Mouse (Mus musculus) MEL (cell line): ENCODE results near the gene Col4a6. TPM values are rescaled to one million over a fixed set of nuclear protein-coding genes. Genes with fewer than 3 reads are reported as not detected.

Experiments
- DNase-seq: peaks from one replicate; pipeline ENCODE4 v3.0.0; 2011; ENCODE audit warnings: low read depth, low spot score
- H3K27ac ChIP-seq: 2 replicates; pipeline ENCODE4 v1.5.1; 2012; ENCODE audit warnings: low read depth, mild to moderate bottlenecking, control low read depth, low read length, moderate library complexity; ENCODE audit not compliant: control insufficient read depth
- H3K27me3 ChIP-seq, 2 experiments: fragments of 150-350 bp in 1 of 2; sonication (generic) in 1 of 2; 2 replicates each; pipeline ENCODE4 v1.6.1; 2012; ENCODE audit warnings: low read length in 2 of 2, mild to moderate bottlenecking in 2 of 2, improper control_type of control experiment in 1 of 2, moderate library complexity in 1 of 2; ENCODE audit not compliant: insufficient read depth in 2 of 2, control insufficient read depth in 1 of 2
- H3K36me3 ChIP-seq, 2 experiments: 2 replicates each; pipeline ENCODE4 v1.6.1; 2012 to 2014; ENCODE audit warnings: low read length in 2 of 2, improper control_type of control experiment in 1 of 2, inconsistent platforms in 1 of 2, mild to moderate bottlenecking in 1 of 2; ENCODE audit not compliant: insufficient read depth in 2 of 2, control insufficient read depth in 1 of 2
- H3K4me1 ChIP-seq, 2 experiments: fragments of 150-350 bp in 1 of 2; sonication (generic) in 1 of 2; 2 replicates each; pipeline ENCODE4 v1.6.1; 2012; ENCODE audit warnings: low read length in 2 of 2, improper control_type of control experiment in 1 of 2, mild to moderate bottlenecking in 1 of 2; ENCODE audit not compliant: insufficient read depth in 2 of 2, control insufficient read depth in 1 of 2
- H3K4me3 ChIP-seq, 2 experiments: fragments of 150-350 bp in 1 of 2; sonication (generic) in 1 of 2; 2 replicates each; pipeline ENCODE4 v1.5.1; 2012; ENCODE audit warnings: low read depth in 2 of 2, low read length in 2 of 2, mild to moderate bottlenecking in 2 of 2, moderate library complexity in 2 of 2, control low read depth in 1 of 2, improper control_type of control experiment in 1 of 2; ENCODE audit not compliant: control insufficient read depth in 1 of 2, insufficient read depth in 1 of 2
- H3K79me2 ChIP-seq: 2 replicates; pipeline ENCODE4 v1.6.1; 2012; ENCODE audit warnings: mild to moderate bottlenecking, low read length, moderate library complexity; ENCODE audit not compliant: control insufficient read depth, poor library complexity, insufficient read depth
- H3K9ac ChIP-seq: 2 replicates; pipeline ENCODE4 v1.6.1; 2012; ENCODE audit warnings: low read depth, mild to moderate bottlenecking, control low read depth, low read length, moderate library complexity; ENCODE audit not compliant: control insufficient read depth, poor library complexity, severe bottlenecking
- H3K9me3 ChIP-seq: fragments of 150-350 bp; sonication (generic); replicated peaks from 2 replicates; pipeline ENCODE4 v1.6.1; 2012; ENCODE audit warnings: mild to moderate bottlenecking, low read length, improper control_type of control experiment, moderate library complexity; ENCODE audit not compliant: insufficient read depth
- BHLHE40 ChIP-seq: IDR thresholded peaks from 2 replicates; pipeline ENCODE4 v1.6.1; 2012; ENCODE audit warnings: low read depth, mild to moderate bottlenecking, inconsistent platforms, low read length, improper control_type of control experiment, borderline replicate concordance
- CHD1 ChIP-seq: IDR thresholded peaks from 2 replicates; pipeline ENCODE4 v1.6.1; 2012; ENCODE audit warnings: low read depth, mild to moderate bottlenecking, inconsistent platforms, low read length, improper control_type of control experiment
- CHD2 ChIP-seq: IDR thresholded peaks from 2 replicates; pipeline ENCODE4 v1.6.1; 2011; ENCODE audit warnings: low read length, improper control_type of control experiment
- EP300 ChIP-seq, 2 experiments: IDR thresholded peaks; 2 replicates each; pipeline ENCODE4 v1.6.1; 2011; ENCODE audit warnings: improper control_type of control experiment in 2 of 2, low read length in 2 of 2, low read depth in 1 of 2, mild to moderate bottlenecking in 1 of 2
- ETS1 ChIP-seq: IDR thresholded peaks from 2 replicates; pipeline ENCODE4 v1.6.1; 2012; ENCODE audit warnings: low read depth, mild to moderate bottlenecking, inconsistent platforms, low read length, improper control_type of control experiment, moderate library complexity
- GABPA ChIP-seq: IDR thresholded peaks from 2 replicates; pipeline ENCODE4 v1.6.1; 2012; ENCODE audit warnings: low read depth, mild to moderate bottlenecking, inconsistent platforms, low read length, improper control_type of control experiment, moderate library complexity
- HCFC1 ChIP-seq: IDR thresholded peaks from 2 replicates; pipeline ENCODE4 v1.6.1; 2012; ENCODE audit warnings: low read depth, mild to moderate bottlenecking, inconsistent platforms, low read length, improper control_type of control experiment, moderate library complexity
- JUND ChIP-seq: IDR thresholded peaks from 2 replicates; pipeline ENCODE4 v1.6.1; 2011; ENCODE audit warnings: low read depth, mild to moderate bottlenecking, improper control_type of control experiment, low read length
- KAT2A ChIP-seq: conservative IDR thresholded peaks from 2 replicates; pipeline ENCODE4 v1.6.1; 2012; ENCODE audit warnings: low read depth, low read length, improper control_type of control experiment, inconsistent platforms
- MAFK ChIP-seq: IDR thresholded peaks from 2 replicates; pipeline ENCODE4 v1.6.1; 2011; ENCODE audit warnings: low read depth, mild to moderate bottlenecking, low read length, improper control_type of control experiment, borderline replicate concordance
- MAX ChIP-seq: IDR thresholded peaks from 2 replicates; pipeline ENCODE4 v1.6.1; 2011; ENCODE audit warnings: low read length, improper control_type of control experiment
- MAZ ChIP-seq: IDR thresholded peaks from 2 replicates; pipeline ENCODE4 v1.6.1; 2012; ENCODE audit warnings: low read depth, mild to moderate bottlenecking, inconsistent platforms, low read length, improper control_type of control experiment
- MEF2A ChIP-seq: IDR thresholded peaks from 2 replicates; pipeline ENCODE4 v1.6.1; 2014; ENCODE audit warnings: low read depth, mild to moderate bottlenecking, inconsistent platforms, low read length, improper control_type of control experiment; ENCODE audit not compliant: poor library complexity, insufficient replicate concordance, severe bottlenecking; ENCODE audit errors: extremely low read depth
- MXI1 ChIP-seq: IDR thresholded peaks from 2 replicates; pipeline ENCODE4 v1.6.1; 2011; ENCODE audit warnings: mild to moderate bottlenecking, low read depth, low read length, improper control_type of control experiment
- NELFE ChIP-seq: IDR thresholded peaks from 2 replicates; pipeline ENCODE4 v1.6.1; 2011; ENCODE audit warnings: low read depth, low read length, improper control_type of control experiment
- NRF1 ChIP-seq: IDR thresholded peaks from 2 replicates; pipeline ENCODE4 v1.6.1; 2014; ENCODE audit warnings: low read depth, mild to moderate bottlenecking, inconsistent platforms, low read length, improper control_type of control experiment, moderate library complexity; ENCODE audit not compliant: poor library complexity, insufficient read depth, severe bottlenecking
- POLR2A ChIP-seq, 2 experiments: IDR thresholded peaks; 2 replicates each; pipeline ENCODE4 v1.6.1; 2011 to 2012; ENCODE audit warnings: low read length in 2 of 2, mild to moderate bottlenecking in 2 of 2, control low read depth in 1 of 2, improper control_type of control experiment in 1 of 2, low read depth in 1 of 2, moderate library complexity in 1 of 2; ENCODE audit not compliant: control insufficient read depth in 1 of 2, insufficient read depth in 1 of 2, poor library complexity in 1 of 2
- POLR2AphosphoS5 ChIP-seq: IDR thresholded peaks from 2 replicates; pipeline ENCODE4 v1.6.1; 2012; ENCODE audit warnings: low read depth, borderline replicate concordance, mild to moderate bottlenecking, inconsistent platforms, low read length, moderate library complexity, mixed read lengths
- SIN3A ChIP-seq: IDR thresholded peaks from 2 replicates; pipeline ENCODE4 v1.6.1; 2012; ENCODE audit warnings: low read length, improper control_type of control experiment, inconsistent platforms
- SMC3 ChIP-seq: IDR thresholded peaks from 2 replicates; pipeline ENCODE4 v1.6.1; 2011; ENCODE audit warnings: low read depth, low read length, improper control_type of control experiment
- TAL1 ChIP-seq: IDR thresholded peaks from 2 replicates; pipeline ENCODE4 v1.6.1; 2012; ENCODE audit warnings: mild to moderate bottlenecking, inconsistent platforms, low read length, moderate library complexity, mixed read lengths
- UBTF ChIP-seq: IDR thresholded peaks from 2 replicates; pipeline ENCODE4 v1.6.1; 2012; ENCODE audit warnings: low read depth, mild to moderate bottlenecking, inconsistent platforms, low read length, improper control_type of control experiment, moderate library complexity, borderline replicate concordance; ENCODE audit not compliant: insufficient read depth
- ZC3H11A ChIP-seq: IDR thresholded peaks from 2 replicates; pipeline ENCODE4 v1.6.1; 2012; ENCODE audit warnings: low read depth, mild to moderate bottlenecking, inconsistent platforms, low read length, improper control_type of control experiment
- ZKSCAN1 ChIP-seq: IDR thresholded peaks from 2 replicates; pipeline ENCODE4 v1.6.1; 2012; ENCODE audit warnings: low read depth, mild to moderate bottlenecking, inconsistent platforms, low read length, improper control_type of control experiment, moderate library complexity
- ZMIZ1 ChIP-seq: IDR thresholded peaks from 2 replicates; pipeline ENCODE4 v1.6.1; 2012; ENCODE audit warnings: low read depth, mild to moderate bottlenecking, inconsistent platforms, low read length, improper control_type of control experiment, moderate library complexity
- polyA plus RNA-seq, 2 experiments: library from polyadenylated mRNA; stranded (reverse) in 1 of 2; unstranded in 1 of 2; fragments of >175 nt in 1 of 2; fragments of >200 nt in 1 of 2; gene quantifications; 2 replicates each; pipeline versions ENCODE4 v1.2.1 to v1.2.4; 2012; ENCODE audit warnings: low replicate concordance in 2 of 2, low read depth in 1 of 2; ENCODE audit not compliant: insufficient read length in 2 of 2, insufficient read depth in 1 of 2, missing spikeins in 1 of 2
- total RNA-seq: library from RNA; depleted of rRNA; stranded (reverse); fragments of 300-350 nt; gene quantifications from 2 replicates; pipeline ENCODE4 v1.2.3, GENCODE M21; 2012

Col4a6 gene
- total and polyA plus RNA-seq, 3 experiments, result not detected

DNA sequence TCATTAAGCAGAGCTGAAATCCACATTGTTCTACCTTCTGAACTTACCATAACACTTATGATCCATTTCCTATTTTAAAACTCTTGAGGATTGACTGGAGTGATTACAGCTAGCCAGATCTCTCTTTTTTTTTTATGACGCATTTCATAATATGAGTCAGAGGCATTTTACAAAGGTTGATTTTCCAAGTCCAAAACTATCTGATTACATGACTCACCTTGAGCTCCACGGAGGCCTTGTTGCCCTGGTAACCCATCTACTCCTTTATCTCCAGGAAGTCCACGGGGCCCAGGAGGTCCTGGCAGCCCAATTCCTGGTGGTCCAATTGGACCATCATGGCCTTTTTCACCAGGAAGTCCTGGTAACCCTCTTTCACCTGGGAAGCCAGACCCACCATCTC, 274.9 kb downstream of the Col4a6 start:
- no peaks in the 10 kb centered on the region for H3K4me1 ChIP-seq
- TF ChIP-seq ZMIZ1, result no peak
- no peak for TF ChIP-seq KAT2A
- no peak for TF ChIP-seq GABPA
- no peak for TF ChIP-seq POLR2AphosphoS5
- TF ChIP-seq MXI1, result no peak
- no peak for TF ChIP-seq BHLHE40
- TF ChIP-seq CHD2, result no peak
- no peak for TF ChIP-seq SMC3
- TF ChIP-seq EP300 (IDR thresholded peaks at IDR 0.05; ENCODE audit: low read depth in 1 of 2, low read length in 2 of 2), result no peak
- TF ChIP-seq POLR2A (IDR thresholded peaks at IDR 0.05; ENCODE audit: control insufficient read depth in 1 of 2, insufficient read depth in 1 of 2, low read depth in 1 of 2, low read length in 2 of 2, poor library complexity in 1 of 2), result no peak
- no peak for TF ChIP-seq MAX
- no peak for TF ChIP-seq TAL1
- TF ChIP-seq MEF2A, result no peak
- no peak for TF ChIP-seq UBTF
- TF ChIP-seq SIN3A, result no peak
- TF ChIP-seq HCFC1, result no peak
- no peak for TF ChIP-seq MAFK
- TF ChIP-seq, all 39 proteins: peak for 0
- Histone ChIP-seq H3K9ac (no peak overlapping the region), H3K4me3 (no peak overlapping the region), H3K79me2 (no peaks in the 10 kb centered on the region), H3K27ac (no peak overlapping the region), H3K9me3 (no peaks in the 10 kb centered on the region), H3K36me3 (no peaks in the 10 kb centered on the region), H3K27me3 (peaks cover 2 to 5% of the 10 kb centered on the region in 2 experiments; a peak in 3 of 4 replicates)
- DNase-seq, result no peak

DNA sequence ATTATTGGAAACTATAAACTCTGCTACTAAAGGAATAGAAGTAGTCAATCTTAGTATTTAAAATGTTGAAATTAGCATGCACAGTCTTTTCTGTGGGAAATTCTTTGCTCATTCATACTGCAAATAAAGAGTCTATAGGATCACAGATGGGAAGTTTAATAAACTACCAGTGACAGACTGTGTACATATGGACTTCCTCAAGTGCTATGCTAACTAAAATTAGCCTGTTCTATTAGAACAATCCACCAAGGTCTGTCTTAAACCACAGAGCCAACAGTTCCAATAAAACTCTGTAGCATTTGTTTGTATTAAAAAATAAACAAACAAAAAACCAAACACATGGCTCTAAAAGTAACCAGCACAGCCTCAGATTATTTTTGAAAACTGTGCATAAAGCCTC, 278.8 kb downstream of the Col4a6 start:
- no peaks in the 10 kb centered on the region for H3K9me3 ChIP-seq
- no peaks in the 10 kb centered on the region for H3K36me3 ChIP-seq
- no peaks in the 10 kb centered on the region for H3K4me1 ChIP-seq
- no peak for TF ChIP-seq JUND
- no peak for TF ChIP-seq NELFE
- no peak for TF ChIP-seq ETS1
- no peak for TF ChIP-seq ZC3H11A
- TF ChIP-seq MAZ, result no peak
- TF ChIP-seq NRF1, result no peak
- no peak for TF ChIP-seq POLR2A (IDR thresholded peaks at IDR 0.05; ENCODE audit: control insufficient read depth in 1 of 2, insufficient read depth in 1 of 2, low read depth in 1 of 2, low read length in 2 of 2, poor library complexity in 1 of 2)
- no peak for TF ChIP-seq ZKSCAN1
- no peak for TF ChIP-seq UBTF
- no peak for TF ChIP-seq POLR2AphosphoS5
- no peak for TF ChIP-seq CHD1
- H3K27ac ChIP-seq, result no peak overlapping the region
- H3K27me3 ChIP-seq, result peaks cover 2% of the 10 kb centered on the region in 2 experiments; a peak in 2 of 4 replicates
- H3K4me3 ChIP-seq, result no peak overlapping the region
- no peaks in the 10 kb centered on the region for H3K79me2 ChIP-seq
- DNase-seq, result no peak
- H3K9ac ChIP-seq, result no peak overlapping the region
